Mouse (Mus musculus): ENCODE results near the gene Bfar.

DNA sequence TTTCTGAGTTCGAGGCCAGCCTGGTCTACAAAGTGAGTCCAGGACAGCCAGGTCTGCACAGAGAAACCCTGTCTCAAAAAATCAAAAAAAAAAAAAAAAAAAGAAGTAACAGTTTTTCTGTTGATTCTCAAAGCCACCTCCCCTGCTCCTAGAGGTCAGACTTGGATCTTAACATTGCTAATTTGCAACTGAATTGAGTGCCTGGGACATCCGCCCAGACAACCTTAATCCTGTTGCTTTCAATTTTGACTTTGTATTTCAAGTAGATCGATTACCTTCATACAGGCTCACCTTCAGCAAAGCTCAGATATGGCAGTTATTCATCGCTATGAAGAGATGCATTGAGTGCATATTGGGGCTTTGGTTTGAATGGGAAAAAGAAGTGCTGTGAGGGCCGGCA is 77.6 kb downstream of the Bfar start:
- TF ChIP-seq GATA1 (IDR thresholded peaks at IDR 0.05; ENCODE audit: borderline replicate concordance, low read length) (no peak), CTCF (IDR thresholded peaks at IDR 0.05; ENCODE audit: low read depth, low read length) (no peak)

Measured in G1E (cell line).